Comparison of ENCODE assay signal across 9 mouse cellular contexts in the genomic region with DNA sequence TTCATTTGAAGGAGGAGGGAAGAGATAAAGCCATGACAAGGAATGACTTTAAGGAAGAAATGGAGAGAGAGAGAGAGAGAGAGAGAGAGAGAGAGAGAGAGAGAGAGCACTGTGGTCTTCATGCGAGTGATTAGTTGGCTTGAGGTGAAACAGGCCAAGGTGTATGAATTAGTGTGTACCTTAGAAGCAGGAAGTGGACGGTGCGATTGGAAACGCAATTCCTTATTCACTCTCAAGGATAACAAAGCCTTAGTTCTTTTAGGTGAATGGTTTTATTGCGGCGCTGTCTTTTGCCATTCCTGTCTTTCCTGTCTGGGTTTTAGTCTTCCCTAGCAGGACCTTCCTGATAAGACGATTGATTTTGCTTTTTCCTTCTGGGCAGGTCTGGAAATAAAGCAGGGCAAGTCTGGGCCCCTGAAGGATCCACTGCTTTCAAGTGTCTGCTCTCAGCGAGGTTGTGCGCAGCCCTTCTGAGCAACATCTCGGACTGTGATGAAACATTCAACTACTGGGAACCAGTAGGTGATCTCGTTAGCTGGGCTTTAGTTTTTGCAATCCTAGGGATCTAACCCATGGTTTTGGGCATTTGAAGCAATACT. TPM values are rescaled to one million over a fixed set of nuclear protein-coding genes. Genes with fewer than 3 reads are reported as not detected.
DNase-seq lines count a peak whose midpoint lies in the region; ATAC-seq and TF ChIP-seq lines count a peak whose summit lies in the region.
"Had no signal": no experiment of that assay in that cellular context is flagged by ENCODE, and none has a peak within 500 bp of the region (broad histone marks: within the 10 kb centered on the region; RNA-seq: fewer than 3 reads in every experiment).

No protein-coding gene starts in this region.

- TF ChIP-seq CTCF in heart, adult 2 months (IDR thresholded peaks at IDR 0.05): no peak
- no peak for TF ChIP-seq CTCF in liver, embryonic 14.5 days (IDR thresholded peaks at IDR 0.05; ENCODE audit: low read depth)

- peak overlapping the region; percentile 86 for H3K4me2 ChIP-seq in forebrain, embryonic 13.5 days
- peak overlapping the region; percentile 92 for H3K4me2 ChIP-seq in liver, embryonic 14.5 days (ENCODE audit: low read depth)

- H3K4me3 ChIP-seq in heart, adult 2 months: peak overlapping the region; percentile 98
- H3K4me3 ChIP-seq in forebrain, embryonic 13.5 days: peak overlapping the region; percentile 97
- peak overlapping the region; percentile 69 to 90 for H3K4me3 ChIP-seq in liver, embryonic 14.5 days (ENCODE audit: insufficient read depth in 1 of 2, low read depth in 2 of 2, low read length in 2 of 2)

- intact Hi-C loops in heart, adult 2 months (cut with DNase I): no loop called here
- intact Hi-C loops in heart, postnatal 25 days (cut with DNase I): no loop called here

- DNase-seq in heart, adult 2 months: no peak
- no peak for DNase-seq in heart, postnatal 25 days (ENCODE audit: low spot score)
- DNase-seq in 416B (ENCODE audit: low read depth): peak; percentile 9
- DNase-seq in liver, embryonic 14.5 days (ENCODE audit: low read depth in 3 of 3, low spot score in 3 of 3): no peak
- DNase-seq in urinary bladder, postnatal 25 days (ENCODE audit: low spot score): no peak
- DNase-seq in thymus, postnatal 0 days (ENCODE audit: low spot score): no peak
- no peak for DNase-seq in left cerebral cortex, adult 8-10 months (ENCODE audit: low spot score in 2 of 2)
- DNase-seq: spleen, adult 18-20 months had no signal

- peak overlapping the region; percentile 97; the same call in 1 of the 2 replicates for H3K9ac ChIP-seq in heart, adult 2 months (ENCODE audit: low read depth, low read length)
- peak overlapping the region; percentile 92 for H3K9ac ChIP-seq in forebrain, embryonic 13.5 days
- H3K9ac ChIP-seq in liver, embryonic 14.5 days (replicated peaks): peak overlapping the region; percentile 84

- no peaks in the 10 kb centered on the region for H3K27me3 ChIP-seq in heart, adult 2 months (ENCODE audit: control insufficient read depth, insufficient read depth, low read length)
- no peaks in the 10 kb centered on the region for H3K27me3 ChIP-seq in forebrain, embryonic 13.5 days
- no peaks in the 10 kb centered on the region for H3K27me3 ChIP-seq in liver, embryonic 14.5 days (ENCODE audit: control insufficient read depth, insufficient read depth, low read length)

- no peaks in the 10 kb centered on the region for H3K9me3 ChIP-seq in forebrain, embryonic 13.5 days (replicated peaks)
- no peaks in the 10 kb centered on the region for H3K9me3 ChIP-seq in liver, embryonic 14.5 days (ENCODE audit: control insufficient read depth, low read length)

- ATAC-seq in forebrain, embryonic 13.5 days: no peak
- no peak for ATAC-seq in liver, embryonic 14.5 days (ENCODE audit: insufficient read depth)

- H3K36me3 ChIP-seq in heart, adult 2 months (ENCODE audit: control insufficient read depth, insufficient read depth, low read length): no peaks in the 10 kb centered on the region
- H3K36me3 ChIP-seq in forebrain, embryonic 13.5 days (ENCODE audit: poor library complexity, severe bottlenecking): peaks cover 36% of the 10 kb centered on the region
- H3K36me3 ChIP-seq in liver, embryonic 14.5 days (replicated peaks; ENCODE audit: control insufficient read depth, insufficient read depth, low read depth): peaks cover 15% of the 10 kb centered on the region

- no peak for TF ChIP-seq EP300 in heart, adult 2 months (IDR thresholded peaks at IDR 0.05; ENCODE audit: insufficient read depth, low read depth, low read length)
- TF ChIP-seq EP300 in liver, embryonic 14.5 days (IDR thresholded peaks at IDR 0.05; ENCODE audit: low read depth): no peak

- TF ChIP-seq POLR2A in heart, adult 2 months (IDR thresholded peaks at IDR 0.05; ENCODE audit: insufficient read depth, low read depth, low read length): no peak

- H3K4me1 ChIP-seq in heart, adult 2 months (ENCODE audit: control insufficient read depth, insufficient read depth, low read length): peaks cover 1% of the 10 kb centered on the region
- H3K4me1 ChIP-seq in forebrain, embryonic 13.5 days: peaks cover 24% of the 10 kb centered on the region
- peaks cover 5 to 22% of the 10 kb centered on the region in 2 experiments; a peak in 3 of 4 replicates for H3K4me1 ChIP-seq in liver, embryonic 14.5 days (replicated peaks; ENCODE audit: control insufficient read depth in 2 of 2, insufficient read depth in 2 of 2, low read length in 1 of 2)

- H3K27ac ChIP-seq in heart, adult 2 months: no peak overlapping the region
- no peak overlapping the region for H3K27ac ChIP-seq in forebrain, embryonic 13.5 days
- peak overlapping the region; percentile 26 for H3K27ac ChIP-seq in liver, embryonic 14.5 days

- no peaks in the 10 kb centered on the region for H3K79me2 ChIP-seq in heart, adult 2 months (replicated peaks; ENCODE audit: control insufficient read depth, insufficient read depth, low read length)

- 66% methylated on average over 11 of the region's 11 CpGs for WGBS in heart, adult 2 months
- WGBS in forebrain, embryonic 13.5 days: 72% methylated on average over 11 of the region's 11 CpGs
- 48% methylated on average over 11 of the region's 11 CpGs for WGBS in liver, embryonic 14.5 days (ENCODE audit: insufficient replicate concordance)

RNA-seq across cellular contexts. Expression of gene 1110032A03Rik, which starts 0.9 kb away (rescaled TPM):
- 10 to 100 TPM; 11.8 to 12.1 TPM for total RNA-seq in heart, adult 2 months (2021)
- polyA plus RNA-seq in heart, adult 2 months (2012; rRNA removed): 34.5 and 39.0 TPM in 2 replicates
- total RNA-seq in heart, postnatal 25 days (2021): 10 to 100 TPM in 1 of 2 experiments, 1 to 10 TPM in 1; 8.9 to 10.3 TPM
- 44.2 and 47.1 TPM in 2 replicates for polyA plus RNA-seq in forebrain, embryonic 13.5 days (2015; fragmentation: Nextera tagmentation; extraction: Ambion mirVana)
- polyA plus RNA-seq in liver, embryonic 14.5 days (2012; rRNA removed): 11.4 and 11.5 TPM in 2 replicates
- 15.8 and 16.9 TPM in 2 replicates for polyA plus RNA-seq in liver, embryonic 14.5 days (2014; fragmentation: Nextera tagmentation; extraction: Ambion mirVana)
- 33.2 and 39.6 TPM in 2 replicates for polyA plus RNA-seq in thymus, postnatal 0 days (2015; fragmentation: Nextera tagmentation; extraction: Ambion mirVana)
- 10 to 100 TPM; 32.3 to 39.7 (median 34.1) TPM for total RNA-seq in left cerebral cortex, adult 8-10 months (2022)

RNA-seq across cellular contexts. Expression of gene Alg9, which starts 1.4 kb away (rescaled TPM):
- total RNA-seq in heart, adult 2 months (2021): 1 to 10 TPM; 9.6 to 9.9 TPM
- polyA plus RNA-seq in heart, adult 2 months (2012; rRNA removed): 13.4 and 19.9 TPM in 2 replicates
- 10 to 100 TPM in 1 of 2 experiments, 1 to 10 TPM in 1; 9.9 to 11.6 TPM for total RNA-seq in heart, postnatal 25 days (2021)
- 33.5 and 38.4 TPM in 2 replicates for polyA plus RNA-seq in forebrain, embryonic 13.5 days (2015; fragmentation: Nextera tagmentation; extraction: Ambion mirVana)
- 10.1 and 10.8 TPM in 2 replicates for polyA plus RNA-seq in liver, embryonic 14.5 days (2012; rRNA removed)
- polyA plus RNA-seq in liver, embryonic 14.5 days (2014; fragmentation: Nextera tagmentation; extraction: Ambion mirVana): 12.7 and 13.5 TPM in 2 replicates
- 17.2 and 19.1 TPM in 2 replicates for polyA plus RNA-seq in thymus, postnatal 0 days (2015; fragmentation: Nextera tagmentation; extraction: Ambion mirVana)
- 10 to 100 TPM; 26.1 to 31.9 (median 29.0) TPM for total RNA-seq in left cerebral cortex, adult 8-10 months (2022)

RNA-seq across cellular contexts. Expression of gene Fdxacb1, which starts 8.2 kb away (rescaled TPM):
- total RNA-seq in heart, adult 2 months (2021): 1 to 10 TPM; 4.7 to 5.1 TPM
- 3.4 and 5.2 TPM in 2 replicates for polyA plus RNA-seq in heart, adult 2 months (2012; rRNA removed)
- 1 to 10 TPM; 5.1 to 5.2 TPM for total RNA-seq in heart, postnatal 25 days (2021)
- polyA plus RNA-seq in forebrain, embryonic 13.5 days (2015; fragmentation: Nextera tagmentation; extraction: Ambion mirVana): 10.9 and 12.3 TPM in 2 replicates
- polyA plus RNA-seq in liver, embryonic 14.5 days (2012; rRNA removed): 4.0 and 5.2 TPM in 2 replicates
- 9.4 and 12.8 TPM in 2 replicates for polyA plus RNA-seq in liver, embryonic 14.5 days (2014; fragmentation: Nextera tagmentation; extraction: Ambion mirVana)
- 8.4 and 9.1 TPM in 2 replicates for polyA plus RNA-seq in thymus, postnatal 0 days (2015; fragmentation: Nextera tagmentation; extraction: Ambion mirVana)
- total RNA-seq in left cerebral cortex, adult 8-10 months (2022): 1 to 10 TPM; 5.3 to 6.6 (median 5.8) TPM

RNA-seq across cellular contexts. Expression of gene Hspb2, which starts 24.1 kb away (rescaled TPM):
- 100 to 1,000 TPM; 131 to 139 TPM for total RNA-seq in heart, adult 2 months (2021)
- polyA plus RNA-seq in heart, adult 2 months (2012; rRNA removed): 201 and 224 TPM in 2 replicates
- 100 to 1,000 TPM; 141 to 154 TPM for total RNA-seq in heart, postnatal 25 days (2021)
- not detected in 2 replicates for polyA plus RNA-seq in forebrain, embryonic 13.5 days (2015; fragmentation: Nextera tagmentation; extraction: Ambion mirVana)
- 0.20 and 0.35 TPM in 2 replicates for polyA plus RNA-seq in liver, embryonic 14.5 days (2012; rRNA removed)
- not detected in 2 replicates for polyA plus RNA-seq in liver, embryonic 14.5 days (2014; fragmentation: Nextera tagmentation; extraction: Ambion mirVana)
- polyA plus RNA-seq in thymus, postnatal 0 days (2015; fragmentation: Nextera tagmentation; extraction: Ambion mirVana): 2.0 and 2.7 TPM in 2 replicates
- 1 to 10 TPM in 3 of 4 experiments, under 1 TPM in 1; 0.74 to 2.4 (median 1.9) TPM for total RNA-seq in left cerebral cortex, adult 8-10 months (2022)

RNA-seq across cellular contexts. Expression of gene Cryab, which starts 25.1 kb away (rescaled TPM):
- total RNA-seq in heart, adult 2 months (2021): 1,000 to 10,000 TPM; 2,783 to 3,339 TPM
- polyA plus RNA-seq in heart, adult 2 months (2012; rRNA removed): 3,110 and 4,349 TPM in 2 replicates
- total RNA-seq in heart, postnatal 25 days (2021): 1,000 to 10,000 TPM; 2,218 to 2,599 TPM
- 4.7 and 6.5 TPM in 2 replicates for polyA plus RNA-seq in forebrain, embryonic 13.5 days (2015; fragmentation: Nextera tagmentation; extraction: Ambion mirVana)
- polyA plus RNA-seq in liver, embryonic 14.5 days (2012; rRNA removed): 1.7 and 2.7 TPM in 2 replicates
- 4.5 and 4.7 TPM in 2 replicates for polyA plus RNA-seq in liver, embryonic 14.5 days (2014; fragmentation: Nextera tagmentation; extraction: Ambion mirVana)
- 17.2 and 17.5 TPM in 2 replicates for polyA plus RNA-seq in thymus, postnatal 0 days (2015; fragmentation: Nextera tagmentation; extraction: Ambion mirVana)
- 100 to 1,000 TPM; 157 to 185 (median 170) TPM for total RNA-seq in left cerebral cortex, adult 8-10 months (2022)
